Mouse (Mus musculus): ENCODE data around the gene Rftn2. TPM values are rescaled to one million over a fixed set of nuclear protein-coding genes. Genes with fewer than 3 reads are reported as not detected.
A peak's percentile ranks its signal among the peaks of the same experiment; 100 is the strongest.

Gene Rftn2
- total RNA-seq (2022), result 10 to 100 TPM; 32.0 to 37.6 (median 32.9) TPM

DNA sequence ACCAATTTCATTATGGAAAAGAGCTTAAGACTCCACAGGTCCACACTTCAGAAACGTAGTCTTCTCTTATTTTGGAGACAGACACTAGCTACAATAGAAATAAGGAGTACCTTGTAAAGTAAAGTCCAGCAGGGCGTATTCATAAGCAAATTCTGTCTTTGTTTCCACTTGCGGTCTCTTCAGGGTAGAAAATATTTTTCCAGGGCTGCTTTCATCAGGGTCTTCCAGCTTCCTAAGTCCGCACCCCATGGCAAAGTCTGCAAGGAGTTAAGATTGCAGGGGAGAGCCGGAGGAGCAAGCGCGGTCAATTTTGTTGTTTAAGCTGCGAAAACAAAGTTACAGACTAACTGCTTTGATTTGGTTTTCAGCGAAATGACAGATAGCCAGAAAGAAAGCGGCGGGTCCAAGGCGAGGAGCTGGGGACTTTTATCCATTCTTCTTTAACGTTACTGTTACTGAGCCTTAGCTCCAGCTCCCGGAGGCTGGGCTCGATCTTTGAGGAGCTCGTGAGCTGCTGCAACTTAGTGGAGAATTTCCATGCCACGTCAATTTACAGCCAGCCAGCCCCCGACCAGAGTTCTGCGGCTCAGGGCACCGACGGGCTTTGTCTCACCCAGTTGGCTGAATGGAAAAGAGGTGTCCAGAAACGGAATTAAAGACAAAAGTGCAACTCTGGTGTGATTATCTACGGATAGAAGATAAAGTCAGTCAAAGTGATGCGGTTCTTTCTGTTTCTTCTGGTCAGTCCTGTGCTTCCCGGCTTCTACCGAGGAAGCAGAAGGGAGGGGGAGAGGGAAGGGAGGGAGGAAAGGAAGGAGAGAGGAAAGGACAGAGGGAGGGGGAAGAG is at the start of gene Rftn2:
Rftn2 (minus strand) TSS at position 772 of the 847 bp plus-strand sequence.
- no peak for DNase-seq (ENCODE audit: low spot score in 2 of 2)

- no peak for DNase-seq (ENCODE audit: low spot score in 2 of 2)
Measured at GRCm38 (mm10) chr1:55265447-55265846, 38.9 kb upstream of the Rftn2 start.

DNA sequence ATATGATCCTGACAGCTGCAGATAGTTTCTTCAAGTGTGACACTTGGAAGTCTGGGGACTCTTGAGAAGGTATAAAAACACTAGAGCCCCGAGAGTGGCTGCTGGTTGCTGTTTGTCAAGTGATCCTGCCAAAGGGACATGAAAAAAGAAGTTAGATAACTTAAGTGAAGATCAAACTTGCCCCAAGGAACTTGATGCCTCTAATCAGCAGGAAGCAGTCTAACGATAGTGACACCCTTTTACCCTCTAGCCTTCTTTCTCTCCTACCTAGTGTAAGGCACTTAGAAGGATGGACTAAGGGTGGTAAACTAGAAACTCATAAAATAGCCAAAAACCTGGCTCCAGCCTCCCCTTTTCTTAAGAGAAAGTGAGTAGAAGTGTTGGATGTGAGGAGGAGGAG is 37.8 kb upstream of the Rftn2 start:
- no peak for DNase-seq (ENCODE audit: low spot score in 2 of 2)

DNA sequence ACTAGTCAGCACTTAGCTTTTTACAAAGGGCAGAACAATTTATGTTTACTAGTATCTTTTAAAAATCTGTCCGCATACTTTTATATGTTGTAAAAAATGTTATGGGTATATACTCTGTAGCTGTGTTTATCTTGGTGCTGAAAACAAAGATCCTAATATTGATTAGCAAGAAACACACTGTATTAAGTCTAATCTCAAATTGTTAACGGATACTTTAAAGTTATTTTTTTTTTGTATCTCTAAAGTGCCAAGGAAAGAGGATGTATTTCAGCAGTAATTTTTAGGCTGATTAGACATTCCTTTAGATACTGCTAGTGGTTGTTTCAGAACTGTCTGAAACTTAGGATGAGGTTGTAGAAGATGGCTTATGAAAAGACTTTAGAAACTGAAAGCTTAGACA is 19.8 kb upstream of the Rftn2 start:
- no peak for DNase-seq (ENCODE audit: low spot score in 2 of 2)

- DNase-seq (ENCODE audit: low spot score in 2 of 2), result no peak
Measured at GRCm38 (mm10) chr1:55239237-55239636, 12.7 kb upstream of the Rftn2 start.

GRCm38 (mm10) chr1:55238496-55238895 is 11.9 kb upstream of the Rftn2 start:
- DNase-seq (ENCODE audit: low spot score in 2 of 2), result no peak

GRCm38 (mm10) chr1:55237643-55238161 is 11.1 kb upstream of the Rftn2 start:
- DNase-seq (ENCODE audit: low spot score in 2 of 2), result no peak

DNA sequence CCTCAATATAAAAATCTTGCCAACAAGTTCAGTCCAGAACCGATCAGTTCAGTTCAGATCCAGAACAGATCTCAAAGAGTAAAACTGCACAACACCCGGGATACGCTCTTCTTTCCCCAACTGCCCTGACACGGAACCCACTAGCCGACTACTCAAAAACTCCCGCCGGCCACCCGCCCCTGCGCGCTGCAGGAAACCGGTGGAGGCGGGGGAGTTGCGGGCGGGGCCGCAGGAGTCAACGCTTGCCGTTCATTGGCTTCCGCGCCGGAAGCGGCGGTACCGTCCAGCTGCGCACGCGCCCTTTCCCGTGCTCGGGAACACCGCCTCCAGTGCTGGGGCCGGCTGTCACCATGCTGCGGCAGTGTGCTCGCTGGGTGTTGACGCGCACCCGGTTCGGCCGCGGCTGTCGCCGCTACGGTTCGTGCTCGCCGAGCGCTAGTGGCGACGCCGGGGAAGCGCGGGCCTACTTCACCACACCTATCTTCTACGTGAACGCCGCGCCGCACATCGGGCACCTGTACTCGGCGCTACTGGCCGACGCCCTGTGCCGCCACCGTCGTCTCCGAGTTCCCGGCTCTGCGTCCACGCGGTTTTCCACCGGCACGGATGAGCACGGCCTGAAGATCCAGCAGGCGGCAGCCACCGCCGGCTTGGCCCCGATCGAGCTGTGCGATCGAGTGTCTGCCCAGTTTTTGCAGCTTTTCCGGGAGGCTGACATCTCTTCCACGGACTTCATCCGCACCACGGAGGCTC is 10.5 kb upstream of the Rftn2 start, which contains the start of gene Mars2:
Mars2 (plus strand) TSS at position 288 of the 753 bp plus-strand sequence.
- peak; percentile 89 to 94 for DNase-seq (ENCODE audit: low spot score in 2 of 2)

- DNase-seq (ENCODE audit: low spot score in 2 of 2), result no peak
Measured at GRCm38 (mm10) chr1:55236487-55236886, 9.9 kb upstream of the Rftn2 start.

DNA sequence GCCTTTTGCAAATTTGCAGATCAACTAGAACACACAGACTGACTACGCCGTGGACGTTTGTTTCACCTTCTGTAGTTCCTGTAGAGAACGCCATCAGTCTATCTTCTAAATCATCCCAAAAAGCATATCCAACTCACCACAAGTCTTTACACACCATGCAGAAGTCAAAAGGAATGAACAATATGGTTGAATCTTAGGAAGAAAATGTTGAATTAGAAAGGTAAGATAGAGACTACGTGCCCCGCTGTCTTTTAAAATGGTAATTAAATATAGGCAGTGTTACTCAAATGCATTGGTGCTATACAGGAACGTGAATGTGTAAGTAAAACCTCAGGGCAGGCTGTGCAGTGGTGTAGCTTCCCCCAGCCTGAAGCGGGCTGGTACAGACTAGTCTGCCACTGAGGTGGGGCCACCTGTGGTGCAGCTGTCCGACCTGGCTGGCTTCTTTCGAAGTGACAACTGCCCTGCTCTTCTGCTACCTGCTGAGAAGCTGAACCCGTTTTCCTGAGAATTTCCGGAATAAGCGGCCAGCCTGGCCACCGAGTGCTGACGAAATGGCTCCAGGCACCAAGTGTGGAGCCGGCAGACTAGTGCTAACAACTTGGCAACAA is 8.4 kb upstream of the Rftn2 start:
- DNase-seq (ENCODE audit: low spot score in 2 of 2), result no peak

- no peak for DNase-seq (ENCODE audit: low spot score in 2 of 2)
Measured at GRCm38 (mm10) chr1:55228256-55228884, 1.8 kb upstream of the Rftn2 start.

DNA sequence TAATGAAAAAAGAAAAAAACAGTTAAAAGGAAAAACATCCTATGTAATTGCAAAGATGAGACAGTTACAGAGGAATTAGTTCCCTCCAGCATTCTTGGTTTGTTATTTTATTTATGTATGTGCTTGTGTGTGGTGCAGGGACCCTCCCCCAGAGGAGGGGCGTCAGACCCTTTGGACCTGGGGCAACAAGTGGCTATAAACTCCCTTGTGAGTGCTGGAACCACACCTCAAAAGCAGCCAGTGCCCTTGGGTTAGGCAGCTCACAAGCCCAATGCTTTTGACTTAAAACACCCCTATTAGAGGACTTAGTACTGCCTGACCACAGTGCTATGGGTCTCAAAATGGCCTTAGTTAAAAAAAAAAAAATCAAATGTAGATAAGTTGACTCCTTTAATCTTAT is 794 bp upstream of the Rftn2 start:
- DNase-seq (ENCODE audit: low spot score in 2 of 2), result no peak

DNA sequence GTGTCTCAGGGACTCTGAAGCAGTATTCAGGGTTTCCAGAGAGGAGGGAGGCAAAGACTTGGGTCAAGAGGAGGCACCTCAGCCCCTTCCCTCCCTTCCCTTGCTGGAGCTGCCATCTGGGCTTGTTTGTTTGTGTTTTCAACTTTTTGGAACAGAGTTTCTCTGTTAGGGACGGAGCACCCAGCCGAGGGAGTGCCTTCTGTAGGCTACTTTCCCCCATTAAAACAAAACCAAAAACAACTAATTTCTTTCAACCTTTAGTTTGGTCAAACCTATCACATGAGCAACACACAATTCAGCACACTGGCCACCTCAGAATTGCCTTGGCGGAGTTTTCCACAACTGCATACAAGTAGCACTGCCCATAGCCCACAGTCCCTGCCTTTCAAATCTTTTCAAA is 1.2 kb downstream of the Rftn2 start:
- peak; percentile 34 to 36 for DNase-seq (ENCODE audit: low spot score in 2 of 2)

DNA sequence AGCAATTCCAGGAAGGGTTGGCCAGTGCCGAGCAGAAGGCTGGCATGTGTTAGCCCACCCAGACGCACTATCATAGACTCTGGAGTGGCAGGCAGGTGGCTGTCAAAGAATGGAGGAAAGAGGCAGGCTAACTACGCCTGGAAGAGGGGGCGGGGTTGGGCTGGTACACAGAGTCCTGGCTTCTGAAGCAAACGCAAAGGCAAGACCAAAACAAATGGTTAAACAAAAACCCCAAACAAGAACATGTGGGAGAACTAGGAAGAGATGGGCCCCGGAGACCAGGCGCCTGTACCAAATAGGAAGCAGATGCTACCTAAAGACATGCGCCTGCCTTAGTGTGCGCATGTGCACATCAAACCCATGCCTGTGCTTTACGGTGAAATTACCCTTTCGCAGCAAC is 2.5 kb downstream of the Rftn2 start:
- peak; percentile 22 to 39 for DNase-seq (ENCODE audit: low spot score in 2 of 2)

DNA sequence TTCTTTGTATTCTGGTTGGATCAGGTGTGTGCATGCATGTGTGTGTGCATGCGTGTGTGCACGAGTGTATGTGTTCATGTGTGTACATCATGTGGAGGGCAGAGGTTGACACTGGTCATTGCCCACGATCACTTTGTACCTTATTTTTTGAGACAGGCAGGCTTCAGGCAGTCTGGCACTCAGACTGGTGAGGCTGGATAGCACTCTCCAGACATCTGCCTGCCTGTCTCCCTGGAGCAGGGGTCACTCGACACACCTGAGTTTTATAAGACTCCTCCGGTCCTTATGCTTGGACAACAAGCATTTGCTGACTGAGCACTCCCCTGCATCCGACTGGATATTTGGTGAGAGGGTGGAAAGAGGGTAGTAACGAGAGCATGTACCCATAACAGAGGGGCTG is 3.6 kb downstream of the Rftn2 start:
- no peak for DNase-seq (ENCODE audit: low spot score in 2 of 2)

DNA sequence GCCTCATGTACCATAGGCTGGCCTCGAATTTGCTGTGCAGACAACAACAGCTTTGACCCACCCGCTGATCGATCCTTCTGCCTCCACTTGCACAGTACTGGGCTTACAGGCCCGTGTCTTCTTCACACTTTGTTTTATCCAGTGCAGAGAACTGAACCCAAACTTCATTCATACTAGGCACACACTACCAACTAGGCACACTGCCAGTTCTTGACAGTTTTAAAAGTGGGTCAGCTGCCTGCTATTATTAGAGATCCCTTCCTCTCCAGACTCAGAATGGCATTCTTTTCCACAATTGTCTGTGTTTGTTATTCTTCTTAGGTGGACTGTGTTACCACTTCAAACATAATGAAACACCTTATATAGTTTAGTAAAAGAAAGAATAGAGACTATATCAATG is 5.2 kb downstream of the Rftn2 start:
- DNase-seq (ENCODE audit: low spot score in 2 of 2), result no peak

- no peak for DNase-seq (ENCODE audit: low spot score in 2 of 2)
Measured at GRCm38 (mm10) chr1:55217191-55217590, 9.4 kb downstream of the Rftn2 start.

DNA sequence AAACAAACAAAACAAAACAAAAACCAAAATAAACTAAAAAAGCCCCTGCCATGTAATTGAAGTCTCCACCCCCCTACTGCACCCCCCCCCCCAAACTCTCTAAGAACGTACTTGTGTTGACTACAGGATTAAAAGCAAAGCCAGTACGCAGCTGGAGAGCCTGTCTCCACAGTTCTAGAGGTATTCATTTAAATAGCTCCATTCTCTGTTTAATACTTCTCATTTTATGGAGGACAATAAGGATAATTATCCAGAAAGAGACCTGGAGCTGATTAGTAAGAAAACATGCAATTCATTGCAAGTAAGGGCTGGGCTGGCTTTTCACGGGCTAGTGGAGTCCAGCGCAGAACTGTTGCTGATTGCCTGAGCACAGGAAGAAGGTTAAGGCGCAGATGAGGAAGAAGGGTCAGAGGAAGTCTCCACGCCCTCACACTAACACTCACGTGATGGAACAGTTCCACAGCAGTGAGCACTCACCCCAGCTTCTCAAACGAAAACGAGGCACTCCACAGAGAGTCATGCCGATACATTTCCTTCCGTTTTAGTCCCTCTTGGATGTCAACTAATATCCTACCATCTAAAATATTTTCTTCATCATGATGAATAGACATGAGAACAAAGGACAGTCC is 11.3 kb downstream of the Rftn2 start:
- no peak for DNase-seq (ENCODE audit: low spot score in 2 of 2)

GRCm38 (mm10) chr1:55213936-55214335 is 12.6 kb downstream of the Rftn2 start:
- no peak for DNase-seq (ENCODE audit: low spot score in 2 of 2)

GRCm38 (mm10) chr1:55213475-55213874 is 13.1 kb downstream of the Rftn2 start:
- no peak for DNase-seq (ENCODE audit: low spot score in 2 of 2)

- DNase-seq (ENCODE audit: low spot score in 2 of 2), result no peak
Measured at GRCm38 (mm10) chr1:55212771-55213170, 13.8 kb downstream of the Rftn2 start.
